Mouse (Mus musculus): ENCODE measurements around the gene Chst2.

DNA sequence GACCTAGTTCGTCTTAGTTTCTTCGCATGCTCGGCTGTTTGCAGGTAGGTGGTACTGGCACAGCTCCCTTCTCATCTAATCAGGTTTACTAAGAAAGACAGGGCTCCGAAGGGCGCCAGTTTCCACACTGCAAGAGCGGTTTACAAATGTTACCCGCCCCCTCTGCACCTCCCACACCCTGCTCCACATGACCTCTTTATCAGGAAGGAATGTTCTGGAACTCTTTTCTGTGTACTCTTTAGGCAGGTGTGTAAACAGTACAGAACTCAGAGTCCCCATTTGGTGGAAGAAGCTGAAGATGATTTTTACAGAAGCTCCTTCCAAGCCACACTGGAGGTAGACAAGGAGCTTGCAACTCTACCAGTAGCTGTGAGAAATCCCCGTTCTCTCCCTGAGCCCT is 31.2 kb downstream of the Chst2 start:
- TF ChIP-seq CTCF (IDR thresholded peaks at IDR 0.05; ENCODE audit: control insufficient read depth, insufficient read depth, insufficient replicate concordance, low read depth, low read length): no peak
- no peak for TF ChIP-seq POLR2A (IDR thresholded peaks at IDR 0.05; ENCODE audit: control insufficient read depth, low read depth, low read length)
